13 mouse cellular contexts compared by ENCODE assay signal in genomic region chr4:150456886-150457285, GRCm38 (mm10).
DNase-seq lines count a peak whose midpoint lies in the region; ATAC-seq and TF ChIP-seq lines count a peak whose summit lies in the region.
"Had no signal": no experiment of that assay in that cellular context is flagged by ENCODE, and none has a peak within 500 bp of the region (broad histone marks: within the 10 kb centered on the region; RNA-seq: fewer than 3 reads in every experiment).

No protein-coding gene starts in this region.

- TF ChIP-seq POLR2A in heart, adult 2 months (IDR thresholded peaks at IDR 0.05; ENCODE audit: insufficient read depth, low read depth, low read length), result no peak

- no peak for TF ChIP-seq EP300 in heart, adult 2 months (IDR thresholded peaks at IDR 0.05; ENCODE audit: insufficient read depth, low read depth, low read length)

- H3K4me2 ChIP-seq in heart, embryonic 13.5 days, result no peak overlapping the region
- H3K4me2 ChIP-seq in midbrain, postnatal 0 days (ENCODE audit: low read depth, low read length, poor library complexity, severe bottlenecking), result no peak overlapping the region
- H3K4me2 ChIP-seq in liver, embryonic 12.5 days, result no peak overlapping the region
- H3K4me2 ChIP-seq: limb, embryonic 12.5 days had no signal

- peak overlapping the region; percentile 48 for H3K27ac ChIP-seq in heart, embryonic 13.5 days (replicated peaks)
- H3K27ac ChIP-seq in heart, adult 2 months, result no peak overlapping the region; the same call in 1 of the 2 replicates
- H3K27ac ChIP-seq in midbrain, embryonic 10.5 days (replicated peaks), result peak overlapping the region; percentile 71
- no peak overlapping the region for H3K27ac ChIP-seq in midbrain, postnatal 0 days (ENCODE audit: low read depth, low read length)
- peak overlapping the region; percentile 57; the same call in 1 of the 2 replicates for H3K27ac ChIP-seq in liver, embryonic 12.5 days
- H3K27ac ChIP-seq: limb, embryonic 12.5 days had no signal

- H3K4me3 ChIP-seq in heart, embryonic 13.5 days, result no peak overlapping the region
- H3K4me3 ChIP-seq in heart, adult 2 months, result no peak overlapping the region
- H3K4me3 ChIP-seq in midbrain, embryonic 10.5 days, result no peak overlapping the region
- no peak overlapping the region for H3K4me3 ChIP-seq in midbrain, postnatal 0 days (ENCODE audit: low read depth, low read length)
- H3K4me3 ChIP-seq in liver, embryonic 12.5 days, result no peak overlapping the region
- H3K4me3 ChIP-seq: limb, embryonic 12.5 days had no signal

- no peak overlapping the region for H3K9ac ChIP-seq in heart, embryonic 13.5 days
- H3K9ac ChIP-seq in heart, adult 2 months (ENCODE audit: low read depth, low read length), result no peak overlapping the region
- no peak overlapping the region for H3K9ac ChIP-seq in midbrain, postnatal 0 days (replicated peaks; ENCODE audit: low read length, poor library complexity, severe bottlenecking)
- no peak overlapping the region for H3K9ac ChIP-seq in liver, embryonic 12.5 days
- H3K9ac ChIP-seq: limb, embryonic 12.5 days had no signal

- DNase-seq in heart, adult 2 months, result no peak
- no peak for DNase-seq in midbrain, embryonic 10.5 days (ENCODE audit: low spot score)
- DNase-seq in midbrain, postnatal 0 days (ENCODE audit: low spot score), result no peak
- no peak for DNase-seq in adrenal gland, adult 18-20 months (ENCODE audit: low spot score in 2 of 2)
- DNase-seq: cerebellum, adult 9-10 months; heart, adult 18-20 months; heart, postnatal 10 days; lung, postnatal 14 days had no signal

- H3K27me3 ChIP-seq in heart, embryonic 13.5 days (replicated peaks), result no peaks in the 10 kb centered on the region
- H3K27me3 ChIP-seq in heart, adult 2 months (ENCODE audit: control insufficient read depth, insufficient read depth, low read length), result no peaks in the 10 kb centered on the region
- no peaks in the 10 kb centered on the region for H3K27me3 ChIP-seq in midbrain, embryonic 10.5 days (ENCODE audit: low read depth, poor library complexity, severe bottlenecking)
- no peaks in the 10 kb centered on the region for H3K27me3 ChIP-seq in midbrain, postnatal 0 days (ENCODE audit: insufficient read depth, low read length)
- no peaks in the 10 kb centered on the region for H3K27me3 ChIP-seq in liver, embryonic 12.5 days (replicated peaks)
- H3K27me3 ChIP-seq: limb, embryonic 12.5 days; megakaryocyte, embryonic 14.5 days had no signal

- intact Hi-C loops in heart, adult 2 months (cut with DNase I), result no loop called here

- no peak for TF ChIP-seq CTCF in heart, adult 2 months (IDR thresholded peaks at IDR 0.05)
- no peak for TF ChIP-seq CTCF in midbrain, postnatal 0 days (IDR thresholded peaks at IDR 0.05)

- 78% methylated on average over 2 of the region's 2 CpGs for WGBS in heart, embryonic 13.5 days
- WGBS in heart, adult 2 months, result 95% methylated on average over 2 of the region's 2 CpGs
- WGBS in midbrain, embryonic 10.5 days, result 49% methylated on average over 2 of the region's 2 CpGs
- WGBS in midbrain, postnatal 0 days, result 36% methylated on average over 2 of the region's 2 CpGs
- WGBS in liver, embryonic 12.5 days (ENCODE audit: insufficient replicate concordance), result 83% methylated on average over 2 of the region's 2 CpGs

- no peak for ATAC-seq in heart, embryonic 13.5 days (ENCODE audit: extremely low read depth, insufficient number of reproducible peaks, low FRiP score, low TSS enrichment)
- ATAC-seq in midbrain, postnatal 0 days (ENCODE audit: low FRiP score), result no peak
- no peak for ATAC-seq in liver, embryonic 12.5 days
- no peak for ATAC-seq in monocyte, adult 5-6 weeks (replicated peaks; ENCODE audit: insufficient number of reproducible peaks, low FRiP score, low TSS enrichment, poor library complexity, severe bottlenecking)

- peaks cover 96% of the 10 kb centered on the region for H3K4me1 ChIP-seq in heart, embryonic 13.5 days
- H3K4me1 ChIP-seq in heart, adult 2 months (ENCODE audit: control insufficient read depth, insufficient read depth, low read length), result peaks cover 17% of the 10 kb centered on the region
- peaks cover 88% of the 10 kb centered on the region for H3K4me1 ChIP-seq in midbrain, embryonic 10.5 days
- no peaks in the 10 kb centered on the region for H3K4me1 ChIP-seq in midbrain, postnatal 0 days (ENCODE audit: insufficient read depth, low read length)
- H3K4me1 ChIP-seq in liver, embryonic 12.5 days, result peaks cover 96% of the 10 kb centered on the region

- H3K36me3 ChIP-seq in heart, embryonic 13.5 days, result no peaks in the 10 kb centered on the region
- peaks cover 12% of the 10 kb centered on the region for H3K36me3 ChIP-seq in heart, adult 2 months (ENCODE audit: control insufficient read depth, insufficient read depth, low read length)
- H3K36me3 ChIP-seq in midbrain, embryonic 10.5 days, result no peaks in the 10 kb centered on the region
- H3K36me3 ChIP-seq in midbrain, postnatal 0 days (ENCODE audit: insufficient read depth, low read length), result no peaks in the 10 kb centered on the region
- H3K36me3 ChIP-seq in liver, embryonic 12.5 days, result no peaks in the 10 kb centered on the region
- H3K36me3 ChIP-seq: limb, embryonic 12.5 days had no signal

- H3K9me3 ChIP-seq in heart, embryonic 13.5 days, result no peaks in the 10 kb centered on the region
- no peaks in the 10 kb centered on the region for H3K9me3 ChIP-seq in midbrain, embryonic 10.5 days (replicated peaks)
- H3K9me3 ChIP-seq in midbrain, postnatal 0 days (ENCODE audit: low read length), result no peaks in the 10 kb centered on the region
- H3K9me3 ChIP-seq in liver, embryonic 12.5 days (replicated peaks), result no peaks in the 10 kb centered on the region
- H3K9me3 ChIP-seq: limb, embryonic 12.5 days; megakaryocyte, embryonic 14.5 days had no signal

- H3K79me2 ChIP-seq in heart, adult 2 months (replicated peaks; ENCODE audit: control insufficient read depth, insufficient read depth, low read length), result no peaks in the 10 kb centered on the region

Comparison
In these comparisons a context has a peak if more than half of its experiments do, and no peak if none do; other contexts are left out.
1. H3K27ac ChIP-seq: peak in heart, embryonic 13.5 days (single experiment), midbrain, embryonic 10.5 days (single experiment) and liver, embryonic 12.5 days (single experiment); none in heart, adult 2 months (single experiment) and midbrain, postnatal 0 days (single experiment).